Mouse (Mus musculus) kidney, postnatal 0 days (tissue): ENCODE results near the gene Supt5. TPM values are rescaled to one million over a fixed set of nuclear protein-coding genes. Genes with fewer than 3 reads are reported as not detected.

Experiments
- ATAC-seq: fragments of 200-750 bp; cut with Nextera tagmentation; replicated peaks from 2 replicates; pipeline ENCODE4 v1.8.0; 2017; ENCODE audit warnings: low read depth, moderate number of reproducible peaks, moderate TSS enrichment, moderate library complexity; ENCODE audit not compliant: low FRiP score
- DNase-seq: peaks from one replicate; pipeline ENCODE4 v3.0.0-alpha.2; 2016; ENCODE audit warnings: low spot score
- H3K27ac ChIP-seq: fragments of 300-500 bp; sonication (generic); 2 replicates; pipeline ENCODE4 v1.5.1; 2014; ENCODE audit warnings: mild to moderate bottlenecking
- H3K27me3 ChIP-seq: fragments of 300-500 bp; sonication (generic); 2 replicates; pipeline ENCODE4 v1.6.1; 2014; ENCODE audit warnings: low read length, mixed read lengths; ENCODE audit not compliant: insufficient read depth
- H3K36me3 ChIP-seq: fragments of 300-500 bp; sonication (generic); 2 replicates; pipeline ENCODE4 v1.6.1; 2014; ENCODE audit warnings: low read length, mixed read lengths; ENCODE audit not compliant: insufficient read depth
- H3K4me1 ChIP-seq: fragments of 300-500 bp; sonication (generic); replicated peaks from 2 replicates; pipeline ENCODE4 v1.6.1; 2014; ENCODE audit warnings: antibody characterized with exemption, low read length, mixed read lengths; ENCODE audit not compliant: insufficient read depth
- H3K4me2 ChIP-seq: fragments of 300-500 bp; sonication (generic); 2 replicates; pipeline ENCODE4 v1.6.1; 2014; ENCODE audit warnings: mild to moderate bottlenecking, low read length, moderate library complexity, mixed read lengths
- H3K4me3 ChIP-seq: fragments of 300-500 bp; sonication (generic); replicated peaks from 2 replicates; pipeline ENCODE4 v1.5.1; 2014; ENCODE audit warnings: low read depth, low read length
- H3K9ac ChIP-seq: fragments of 300-500 bp; sonication (generic); 2 replicates; pipeline ENCODE4 v1.6.1; 2014; ENCODE audit warnings: low read depth, low read length
- H3K9me3 ChIP-seq: fragments of 300-500 bp; sonication (generic); replicated peaks from 2 replicates; pipeline ENCODE4 v1.6.1; 2016; ENCODE audit warnings: low read length, inconsistent platforms, mixed read lengths
- CTCF ChIP-seq: IDR thresholded peaks from 2 replicates; pipeline ENCODE4 v1.5.1; 2016; ENCODE audit warnings: antibody characterized with exemption, low read depth, mild to moderate bottlenecking, moderate library complexity
- WGBS: fragments of 180-500 bp; shearing (Covaris S2); extraction: QIAGEN DNeasy Blood & Tissue Kit; methylation state at CpG from one replicate; pipeline ENCODE4 v1.1.7; 2014; 5-methylcytosine and 5-hydroxymethylcytosine counted together
- polyA plus RNA-seq: library from polyadenylated mRNA; unstranded; fragments of >200 nt; fragmentation: Nextera tagmentation; extraction: Ambion mirVana; gene quantifications from 2 replicates; pipeline ENCODE4 v1.2.1, GENCODE M21; 2015

Gene Supt5
- polyA plus RNA-seq, 1 experiment from 2014 or later: 53.4 TPM

- Histone ChIP-seq H3K4me2 (no peak overlapping the region), H3K9ac (no peak overlapping the region), H3K4me1 (0 out of 2 replicates have a peak, but pooled peaks cover 4% of the 10 kb centered on the region), H3K36me3 (peaks cover 20% of the 10 kb centered on the region), H3K27ac (no peak overlapping the region), H3K4me3 (no peak overlapping the region), H3K27me3 (no peaks in the 10 kb centered on the region), H3K9me3 (no peaks in the 10 kb centered on the region)
- DNase-seq: no peak
- WGBS: 87% methylated on average over 4 of the region's 4 CpGs
- TF ChIP-seq CTCF: no peak
- no peak for ATAC-seq
These were observed 4.0 kb downstream of the Supt5 start for GRCm38 (mm10) chr7:28334534-28334933.

- Histone ChIP-seq H3K9ac (no peak overlapping the region), H3K4me2 (no peak overlapping the region), H3K4me1 (no peaks in the 10 kb centered on the region), H3K27ac (no peak overlapping the region), H3K9me3 (no peaks in the 10 kb centered on the region), H3K4me3 (no peak overlapping the region), H3K36me3 (peaks cover 59% of the 10 kb centered on the region), H3K27me3 (no peaks in the 10 kb centered on the region)
- TF ChIP-seq CTCF: no peak
- 100% methylated on average over 2 of the region's 2 CpGs for WGBS
- ATAC-seq (no peak), DNase-seq (no peak)
These were observed 10.3 kb downstream of the Supt5 start for GRCm38 (mm10) chr7:28328260-28328659.

DNA sequence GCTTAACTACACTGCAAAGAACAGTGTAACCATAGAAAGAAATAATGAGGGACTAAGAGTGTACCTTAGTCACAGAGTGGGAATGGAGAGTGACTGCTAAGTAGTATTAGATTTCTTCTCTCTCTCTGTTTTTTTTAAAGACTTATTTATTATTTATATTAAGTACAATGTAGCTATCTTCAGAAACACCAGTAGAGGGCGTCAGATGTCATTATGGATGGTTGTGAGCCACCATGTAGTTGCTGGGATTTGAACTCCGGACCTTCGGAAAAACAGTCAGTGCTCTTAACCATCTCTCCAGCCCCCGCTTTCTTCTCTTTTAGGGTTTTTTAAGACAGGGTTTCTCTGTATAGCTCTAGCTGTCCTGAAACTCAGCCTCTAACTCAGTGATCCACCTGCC lies 12.1 kb downstream of the Supt5 start:
- ATAC-seq (no peak), DNase-seq (no peak)
- peaks cover 73% of the 10 kb centered on the region for H3K36me3 ChIP-seq
- TF ChIP-seq CTCF: peak; percentile 47
- H3K27me3 ChIP-seq: no peaks in the 10 kb centered on the region
- no peaks in the 10 kb centered on the region for H3K4me1 ChIP-seq
- no peak overlapping the region for H3K4me2 ChIP-seq
- H3K9me3 ChIP-seq: no peaks in the 10 kb centered on the region
- 85% methylated on average over 4 of the region's 4 CpGs for WGBS
- no peak overlapping the region for H3K9ac ChIP-seq
- H3K27ac ChIP-seq: no peak overlapping the region
- H3K4me3 ChIP-seq: no peak overlapping the region

DNA sequence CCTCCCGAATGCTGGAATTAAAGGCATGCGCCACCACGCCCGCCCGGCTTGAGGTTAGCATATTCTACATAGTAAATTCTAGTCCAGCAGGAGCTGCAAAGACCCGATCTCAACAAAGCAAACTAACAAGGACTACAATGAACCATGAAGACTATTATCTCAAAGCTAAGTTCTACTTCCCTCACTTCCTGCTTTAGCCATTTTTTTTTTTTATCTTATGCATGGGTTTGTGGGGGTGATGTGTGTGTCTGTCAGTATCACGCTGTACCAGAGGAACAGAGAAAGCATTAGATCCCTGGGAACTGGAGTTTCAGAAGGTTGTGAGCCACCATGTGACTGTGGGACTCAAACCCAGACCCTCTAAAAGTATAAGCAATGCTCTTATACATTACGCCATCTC lies 13.3 kb downstream of the Supt5 start:
- ATAC-seq (no peak), DNase-seq (no peak)
- TF ChIP-seq CTCF: no peak
- Histone ChIP-seq H3K27ac (no peak overlapping the region), H3K27me3 (no peaks in the 10 kb centered on the region), H3K9ac (no peak overlapping the region), H3K4me2 (no peak overlapping the region), H3K9me3 (no peaks in the 10 kb centered on the region), H3K4me3 (no peak overlapping the region), H3K36me3 (peaks cover 72% of the 10 kb centered on the region), H3K4me1 (no peaks in the 10 kb centered on the region)
- WGBS: 98% methylated on average over 8 of the region's 8 CpGs

DNA sequence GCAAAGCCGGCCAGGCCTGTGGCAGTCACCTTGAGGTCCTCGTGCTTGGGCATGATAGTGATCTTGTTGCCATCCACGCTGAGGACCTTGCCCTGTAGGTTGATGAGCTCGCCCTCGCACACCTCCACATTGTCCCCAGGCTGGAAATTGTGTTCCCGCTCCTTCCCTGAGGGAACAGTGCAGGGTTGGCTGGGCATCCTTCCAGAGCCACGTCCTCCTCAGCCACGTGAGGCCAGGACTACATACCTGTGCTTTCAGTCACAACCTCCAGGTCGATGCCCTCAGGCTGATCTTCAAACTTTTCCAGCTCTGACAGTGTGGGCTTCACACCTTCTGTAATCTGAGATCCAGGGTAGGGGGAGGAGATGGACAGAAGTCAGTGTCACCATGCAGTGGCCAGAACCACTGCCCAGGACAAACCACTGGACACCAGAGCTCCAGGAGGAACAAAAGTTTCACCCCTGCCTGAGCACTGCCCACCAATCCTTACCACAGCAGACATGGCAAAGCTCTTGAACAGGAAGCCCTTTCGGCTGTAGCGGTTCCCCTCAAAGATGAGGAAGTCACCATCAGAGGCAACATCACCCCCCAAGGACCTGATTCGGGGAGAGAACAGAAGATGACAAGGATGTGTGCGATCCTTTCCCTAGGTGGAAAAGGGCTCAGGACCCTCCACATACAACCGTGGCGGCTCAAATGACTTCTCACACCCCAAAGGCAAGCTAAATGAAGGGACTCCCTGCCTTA lies 16.4 kb downstream of the Supt5 start:
- no peak overlapping the region for H3K4me3 ChIP-seq
- H3K4me2 ChIP-seq: no peak overlapping the region
- H3K27me3 ChIP-seq: no peaks in the 10 kb centered on the region
- no peak overlapping the region for H3K9ac ChIP-seq
- DNase-seq (no peak), ATAC-seq (0 out of 2 replicates have a peak, but pooled peaks have one; percentile 17)
- H3K36me3 ChIP-seq: peaks cover 78% of the 10 kb centered on the region
- no peak overlapping the region for H3K27ac ChIP-seq
- 87% methylated on average over 15 of the region's 15 CpGs for WGBS
- H3K9me3 ChIP-seq: no peaks in the 10 kb centered on the region
- H3K4me1 ChIP-seq: no peaks in the 10 kb centered on the region
- TF ChIP-seq CTCF: no peak

GRCm38 (mm10) chr7:28318714-28319113 lies 19.8 kb downstream of the Supt5 start:
- Histone ChIP-seq H3K9ac (no peak overlapping the region), H3K4me3 (no peak overlapping the region), H3K4me2 (no peak overlapping the region), H3K9me3 (no peaks in the 10 kb centered on the region), H3K4me1 (no peaks in the 10 kb centered on the region), H3K36me3 (peaks cover 80% of the 10 kb centered on the region), H3K27ac (no peak overlapping the region), H3K27me3 (no peaks in the 10 kb centered on the region)
- WGBS: 92% methylated on average over 17 of the region's 17 CpGs
- no peak for DNase-seq
- ATAC-seq: no peak
- no peak for TF ChIP-seq CTCF
